Mouse (Mus musculus) T-cell, adult 66 days (primary cell): ENCODE data around the gene Thap7. TPM values are rescaled to one million over a fixed set of nuclear protein-coding genes. Genes with fewer than 3 reads are reported as not detected.

Experiments used
- total RNA-seq, 2 experiments: library from RNA; stranded (reverse); gene quantifications; 3 replicates in 1 of 2; 4 replicates in 1 of 2; pipeline ENCODE4 v1.2.4; 2023

Gene Thap7
- 10 to 100 TPM; 36.6 to 37.3 TPM for total RNA-seq

GRCm38 (mm10) chr16:17530640-17531288 lies at the start of gene Thap7:
Gene Thap7 (minus strand): TSS chr16:17531136.

GRCm38 (mm10) chr16:17561751-17562208 lies 30.8 kb upstream of the Thap7 start, which contains the start of gene P2rx6:
Gene P2rx6 (plus strand): TSS chr16:17561885.

GRCm38 (mm10) chr16:17561128-17561750 lies 30.3 kb upstream of the Thap7 start, which contains the start of gene Lrrc74b:
Gene Lrrc74b (minus strand): TSS chr16:17561247.

GRCm38 (mm10) chr16:17508546-17509239 lies 22.2 kb downstream of the Thap7 start, which contains the start of gene Lztr1:
Gene Lztr1 (plus strand): TSS chr16:17508688.

GRCm38 (mm10) chr16:17489469-17490111 lies 41.3 kb downstream of the Thap7 start, which contains the start of gene Aifm3:
Gene Aifm3 (plus strand): TSS chr16:17489611.

Other genes with a start within 250 kb of the Thap7 start
- gene Serpind1, start 199.8 kb downstream of the Thap7 start, total RNA-seq: not detected
- gene Snap29, start 125.2 kb downstream of the Thap7 start, total RNA-seq: 10 to 100 TPM; 18.6 to 23.2 TPM
- gene Pi4ka, start 124.8 kb downstream of the Thap7 start, total RNA-seq: 100 to 1,000 TPM; 120 to 132 TPM
- gene Crkl, start 79.1 kb downstream of the Thap7 start, total RNA-seq: 10 to 100 TPM; 51.8 to 59.1 TPM
- not detected for gene Aifm3, start 41.5 kb downstream of the Thap7 start, total RNA-seq
- 10 to 100 TPM; 79.2 to 84.3 TPM for gene Lztr1, start 22.4 kb downstream of the Thap7 start, total RNA-seq
- not detected for gene Lrrc74b, start 30.1 kb upstream of the Thap7 start, total RNA-seq
- not detected for gene P2rx6, start 30.7 kb upstream of the Thap7 start, total RNA-seq
- under 1 TPM in 1 of 2 experiments, not detected in 1; 0.77 TPM for gene Slc7a4, start 52.1 kb upstream of the Thap7 start, total RNA-seq
- 10 to 100 TPM; 52.6 to 55.9 TPM for gene Smpd4, start 88.2 kb upstream of the Thap7 start, total RNA-seq
- 1 to 10 TPM in 1 of 2 experiments, not detected in 1; 1.3 TPM for gene Ccdc74a, start 115.3 kb upstream of the Thap7 start, total RNA-seq
- 100 to 1,000 TPM; 145 to 163 TPM for gene Med15, start 201.8 kb upstream of the Thap7 start, total RNA-seq
- gene Klhl22, start 228.5 kb upstream of the Thap7 start, total RNA-seq: 10 to 100 TPM; 19.5 to 22.0 TPM